Mouse (Mus musculus) gastrocnemius, adult 2 months (tissue): ENCODE data around the gene Gm1043. TPM values are rescaled to one million over a fixed set of nuclear protein-coding genes. Genes with fewer than 3 reads are reported as not detected.

ENCODE experiments used
- DNase-seq: peaks from one replicate; pipeline ENCODE4 v3.0.0; 2022
- H3K27ac ChIP-seq: fragments of 200-600 bp; 2 replicates; pipeline ENCODE4 v1.8.1; 2022; ENCODE audit warnings: mild to moderate bottlenecking
- H3K4me3 ChIP-seq: fragments of 200-600 bp; 2 replicates; pipeline ENCODE4 v1.8.1; 2022; ENCODE audit warnings: mild to moderate bottlenecking, moderate library complexity
- CTCF ChIP-seq: fragments of 200-600 bp; IDR thresholded peaks from 2 replicates; pipeline ENCODE4 v1.8.1; 2022; ENCODE audit warnings: antibody characterized with exemption, mild to moderate bottlenecking, moderate library complexity
- intact Hi-C: fragments of 180-260 bp; cut with DNase I; formaldehyde crosslinking; loops from one replicate; pipeline ENCODE4 v1.15.1; 2025
- total RNA-seq, 2 experiments: library from RNA; stranded (reverse); gene quantifications; 2 replicates each; pipeline ENCODE4 v1.2.3; 2021

Gene Gm1043
- total RNA-seq, 2 experiments from 2014 or later, result not detected

GRCm38 (mm10) chr5:37158408-37158807, 73.2 kb downstream of the Gm1043 start:
- TF ChIP-seq CTCF, result no peak
- DNase-seq, result no peak
- Histone ChIP-seq H3K4me3 (no peak overlapping the region), H3K27ac (no peak overlapping the region)
- intact Hi-C loops, result no loop called here

- intact Hi-C loops, result no loop called here
- peak; percentile 26 for DNase-seq
- Histone ChIP-seq H3K4me3 (peak overlapping the region; percentile 45), H3K27ac (no peak overlapping the region)
- TF ChIP-seq CTCF, result peak; percentile 47
These were observed 78.0 kb downstream of the Gm1043 start for GRCm38 (mm10) chr5:37162871-37163781.

- H3K4me3 ChIP-seq, result no peak overlapping the region
- intact Hi-C loops, result no loop called here
- DNase-seq, result no peak
- no peak overlapping the region for H3K27ac ChIP-seq
- TF ChIP-seq CTCF, result no peak
These were observed 91.3 kb downstream of the Gm1043 start for GRCm38 (mm10) chr5:37176466-37176865.

GRCm38 (mm10) chr5:37177061-37177460, 91.9 kb downstream of the Gm1043 start:
- intact Hi-C loops, result no loop called here
- no peak overlapping the region for H3K27ac ChIP-seq
- no peak overlapping the region for H3K4me3 ChIP-seq
- DNase-seq, result no peak
- no peak for TF ChIP-seq CTCF

GRCm38 (mm10) chr5:37178811-37179210, 93.6 kb downstream of the Gm1043 start:
- intact Hi-C loops, result no loop called here
- no peak overlapping the region for H3K27ac ChIP-seq
- DNase-seq, result no peak
- no peak overlapping the region for H3K4me3 ChIP-seq
- TF ChIP-seq CTCF, result no peak

GRCm38 (mm10) chr5:37179872-37180271, 94.7 kb downstream of the Gm1043 start:
- intact Hi-C loops, result no loop called here
- TF ChIP-seq CTCF, result no peak
- DNase-seq, result no peak
- Histone ChIP-seq H3K4me3 (no peak overlapping the region), H3K27ac (no peak overlapping the region)

GRCm38 (mm10) chr5:37180624-37181023, 95.5 kb downstream of the Gm1043 start:
- DNase-seq, result no peak
- no peak overlapping the region for H3K27ac ChIP-seq
- TF ChIP-seq CTCF, result no peak; the same call in 1 of the 2 replicates
- intact Hi-C loops, result no loop called here
- no peak overlapping the region for H3K4me3 ChIP-seq

- DNase-seq, result no peak
- no peak for TF ChIP-seq CTCF
- no peak overlapping the region for H3K4me3 ChIP-seq
- intact Hi-C loops, result no loop called here
- no peak overlapping the region for H3K27ac ChIP-seq
These were observed 99.4 kb downstream of the Gm1043 start for GRCm38 (mm10) chr5:37184605-37185004.

- TF ChIP-seq CTCF, result no peak
- Histone ChIP-seq H3K4me3 (no peak overlapping the region), H3K27ac (no peak overlapping the region)
- DNase-seq, result no peak
- intact Hi-C loops, result no loop called here
These were observed 105.2 kb downstream of the Gm1043 start for GRCm38 (mm10) chr5:37190378-37190777.

GRCm38 (mm10) chr5:37196196-37196595, 111.0 kb downstream of the Gm1043 start:
- Histone ChIP-seq H3K27ac (no peak overlapping the region), H3K4me3 (no peak overlapping the region)
- intact Hi-C loops, result no loop called here
- no peak for DNase-seq
- no peak for TF ChIP-seq CTCF

- no peak for DNase-seq
- H3K4me3 ChIP-seq, result no peak overlapping the region
- no peak for TF ChIP-seq CTCF
- intact Hi-C loops, result no loop called here
- no peak overlapping the region for H3K27ac ChIP-seq
These were observed 111.6 kb downstream of the Gm1043 start for GRCm38 (mm10) chr5:37196666-37197250.

GRCm38 (mm10) chr5:37197423-37197822, 112.3 kb downstream of the Gm1043 start:
- DNase-seq, result no peak
- Histone ChIP-seq H3K27ac (no peak overlapping the region), H3K4me3 (no peak overlapping the region)
- no peak for TF ChIP-seq CTCF
- intact Hi-C loops, result no loop called here

- Histone ChIP-seq H3K27ac (no peak overlapping the region), H3K4me3 (no peak overlapping the region)
- intact Hi-C loops, result no loop called here
- no peak for TF ChIP-seq CTCF
- no peak for DNase-seq
These were observed 113.0 kb downstream of the Gm1043 start for GRCm38 (mm10) chr5:37198011-37198688.
